Mouse (Mus musculus): ENCODE measurements around the gene Hacd3. TPM values are rescaled to one million over a fixed set of nuclear protein-coding genes. Genes with fewer than 3 reads are reported as not detected.

The Hacd3 gene
- 10 to 100 TPM; 33.8 to 40.3 TPM for total RNA-seq (2023)

GRCm38 (mm10) chr9:65020991-65021886 lies at the start of gene Hacd3:
Gene Hacd3 (minus strand): TSS chr9:65021693.

GRCm38 (mm10) chr9:65032269-65033108 lies 11.0 kb upstream of the Hacd3 start, which contains the start of gene Dpp8:
Gene Dpp8 (plus strand): TSS chr9:65032414.

GRCm38 (mm10) chr9:64960117-64960977 lies 61.1 kb downstream of the Hacd3 start, which contains the start of gene Ints14:
Gene Ints14 (plus strand): TSS chr9:64960905.

GRCm38 (mm10) chr9:64951161-64951657 lies 70.3 kb downstream of the Hacd3 start, which contains the start of gene Slc24a1:
Gene Slc24a1 (minus strand): TSS chr9:64951607.

Other genes starting within 250 kb of the Hacd3 start
- gene Dennd4a, start 210.4 kb downstream of the Hacd3 start, total RNA-seq (2023) = 10 to 100 TPM; 41.9 to 45.1 TPM
- gene Slc24a1, start 70.1 kb downstream of the Hacd3 start, total RNA-seq (2023) = not detected
- 10 to 100 TPM; 33.0 to 33.2 TPM for gene Ints14, start 60.8 kb downstream of the Hacd3 start, total RNA-seq (2023)
- gene Dpp8, start 10.7 kb upstream of the Hacd3 start, total RNA-seq (2023) = 10 to 100 TPM; 81.6 to 83.2 TPM
- under 1 TPM; 0.56 to 0.76 TPM for gene Igdcc4, start 79.8 kb upstream of the Hacd3 start, total RNA-seq (2023)
- not detected for gene Igdcc3, start 119.5 kb upstream of the Hacd3 start, total RNA-seq (2023)
- 1 to 10 TPM; 6.1 to 7.0 TPM for gene Parp16, start 173.7 kb upstream of the Hacd3 start, total RNA-seq (2023)
- not detected for gene Cilp, start 243.5 kb upstream of the Hacd3 start, total RNA-seq (2023)

Data from T-cell, adult 66 days (primary cell).